Mouse (Mus musculus) frontal cortex, postnatal 25 days (tissue): Measurements from ENCODE around the gene Hadhb.
A peak's percentile ranks its signal among the peaks of the same experiment; 100 is the strongest.

Source experiments
- DNase-seq, 2 experiments: peaks; one replicate each; pipeline ENCODE4 v3.0.0; 2022; ENCODE audit warnings: low spot score in 2 of 2

Hadhb gene

GRCm38 (mm10) chr5:30154474-30155394 is at the start of gene Hadhb, which contains the start of gene Hadha:
Gene Hadhb, plus strand, starts transcription at chr5:30155248.
Gene Hadha, minus strand, starts transcription at chr5:30155162.
- DNase-seq, result peak; percentile 92 to 97

GRCm38 (mm10) chr5:30105668-30106300 is 49.3 kb upstream of the Hadhb start, which contains the start of gene 3110082J24Rik:
Gene 3110082J24Rik, minus strand, starts transcription at chr5:30106086.
- DNase-seq, result peak in 1 of 2 experiments; percentile 19

GRCm38 (mm10) chr5:30106756-30107155 is 48.3 kb upstream of the Hadhb start:
- DNase-seq, result peak in 1 of 2 experiments; percentile 1

GRCm38 (mm10) chr5:30107186-30107585 is 47.9 kb upstream of the Hadhb start:
- no peak for DNase-seq

DNA sequence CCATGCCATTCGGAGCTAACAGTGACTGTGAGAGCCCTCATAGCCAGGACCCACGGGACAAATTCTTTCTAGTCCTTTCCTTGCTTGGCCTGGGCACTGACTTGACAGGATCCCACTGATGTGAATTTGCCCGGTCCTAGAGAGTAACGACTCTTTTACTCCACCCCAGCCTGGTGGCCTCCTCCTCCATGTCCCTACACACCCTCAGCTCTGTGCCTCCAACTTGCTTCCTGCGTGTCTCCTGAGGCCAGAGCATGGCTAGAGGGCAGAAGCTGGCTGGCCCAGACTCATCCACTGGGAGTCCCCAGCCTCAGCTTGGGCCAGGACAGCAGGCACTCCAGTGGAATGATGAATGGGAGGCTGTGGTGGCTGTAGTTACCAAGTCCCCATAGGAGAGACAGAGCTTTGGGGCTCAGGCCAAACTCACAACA is 47.4 kb upstream of the Hadhb start:
- DNase-seq, result no peak

DNA sequence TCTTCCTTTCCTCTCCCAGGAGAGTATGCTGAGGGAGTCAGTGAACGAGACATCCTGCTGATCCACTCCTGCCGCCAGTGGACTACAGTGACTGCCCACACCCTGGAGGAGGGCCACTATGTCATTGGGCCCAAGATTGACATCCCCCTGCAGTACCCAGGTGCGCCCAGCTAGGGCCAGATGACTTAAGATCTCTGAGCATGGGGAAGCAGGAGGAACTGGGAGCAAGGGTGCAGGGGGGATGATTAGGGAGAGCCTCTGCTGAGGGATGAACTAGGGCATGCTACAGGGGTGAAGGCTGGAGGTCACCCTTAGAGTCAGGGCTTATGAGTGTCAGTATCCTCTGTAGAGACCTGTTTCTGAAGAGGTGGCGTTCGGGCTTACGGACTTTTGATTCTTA is 46.8 kb upstream of the Hadhb start:
- DNase-seq, result no peak

DNA sequence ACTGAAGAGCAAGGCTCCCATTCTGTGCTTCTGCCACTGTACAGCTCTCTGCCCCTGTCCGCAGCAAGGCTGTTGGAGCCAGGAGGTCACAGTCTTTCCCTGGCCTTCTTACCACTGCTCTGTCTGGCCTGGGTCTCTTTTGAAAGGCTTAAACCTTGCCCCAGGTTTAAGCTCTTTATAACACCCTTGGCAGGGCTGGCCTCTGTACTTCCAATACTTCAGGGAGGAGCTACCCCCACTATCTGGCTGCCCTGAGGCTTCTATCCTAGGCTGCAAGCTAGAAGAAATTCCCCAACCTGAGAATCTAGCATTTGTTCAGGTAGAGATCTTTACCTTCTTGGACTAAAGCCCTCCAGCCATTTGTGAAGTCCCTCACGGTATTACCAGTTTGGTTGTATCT is 45.1 kb upstream of the Hadhb start:
- DNase-seq, result no peak

DNA sequence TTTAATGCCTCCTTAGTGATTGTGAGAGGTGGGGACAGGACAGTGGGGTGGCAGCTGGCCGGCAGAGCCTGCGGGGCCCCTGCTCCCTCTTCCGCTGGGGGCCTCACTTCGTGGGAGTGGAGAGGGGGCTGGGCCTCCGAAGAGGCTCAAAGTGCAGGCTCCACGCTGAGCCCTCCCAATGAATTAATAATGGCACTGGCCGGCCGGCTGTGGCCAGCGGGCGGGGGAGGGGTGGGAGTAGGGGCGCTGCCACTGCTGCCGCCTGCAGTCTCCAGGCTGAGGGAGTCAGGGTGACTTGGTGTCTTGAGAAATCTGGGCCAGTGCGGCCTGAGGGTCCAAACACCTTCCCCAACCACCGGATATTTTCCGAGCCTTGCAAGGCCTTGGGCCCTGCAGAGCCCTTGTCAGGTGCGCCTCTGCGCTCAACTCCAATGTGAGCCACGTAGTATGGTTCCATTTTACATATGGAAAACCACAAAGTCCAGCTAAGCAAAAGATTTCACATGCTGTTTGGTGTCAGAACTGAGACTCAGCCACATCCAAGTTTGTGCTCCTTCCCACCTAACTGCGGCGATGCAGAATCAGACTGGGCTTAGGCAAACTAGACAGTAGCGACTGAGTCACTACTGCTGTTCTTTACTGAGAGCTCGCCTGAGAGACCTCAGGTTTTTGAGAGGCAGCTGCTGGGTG is 44.5 kb upstream of the Hadhb start:
- no peak for DNase-seq

DNA sequence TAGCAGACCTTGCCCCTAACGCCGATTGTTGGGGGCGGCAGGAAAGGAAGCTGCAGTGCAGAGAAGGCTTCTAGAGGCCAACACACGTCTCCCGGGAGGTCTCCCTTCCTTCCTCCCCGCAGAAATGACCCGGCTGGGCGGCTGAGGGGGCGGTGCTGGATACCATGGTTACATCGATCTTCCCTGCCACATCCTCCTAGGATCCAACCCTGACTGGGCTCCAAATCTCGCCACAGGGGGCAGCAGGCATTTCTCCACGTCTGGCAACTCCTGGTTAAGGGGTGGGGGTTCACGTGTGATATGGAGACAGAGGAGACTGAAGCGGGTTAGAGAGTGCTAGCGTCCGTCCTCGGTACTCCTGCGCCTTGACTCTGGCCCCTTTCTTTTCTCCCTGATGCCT is 43.9 kb upstream of the Hadhb start:
- DNase-seq, result no peak

- DNase-seq, result no peak
Observed at GRCm38 (mm10) chr5:30111771-30112170, 43.3 kb upstream of the Hadhb start.

DNA sequence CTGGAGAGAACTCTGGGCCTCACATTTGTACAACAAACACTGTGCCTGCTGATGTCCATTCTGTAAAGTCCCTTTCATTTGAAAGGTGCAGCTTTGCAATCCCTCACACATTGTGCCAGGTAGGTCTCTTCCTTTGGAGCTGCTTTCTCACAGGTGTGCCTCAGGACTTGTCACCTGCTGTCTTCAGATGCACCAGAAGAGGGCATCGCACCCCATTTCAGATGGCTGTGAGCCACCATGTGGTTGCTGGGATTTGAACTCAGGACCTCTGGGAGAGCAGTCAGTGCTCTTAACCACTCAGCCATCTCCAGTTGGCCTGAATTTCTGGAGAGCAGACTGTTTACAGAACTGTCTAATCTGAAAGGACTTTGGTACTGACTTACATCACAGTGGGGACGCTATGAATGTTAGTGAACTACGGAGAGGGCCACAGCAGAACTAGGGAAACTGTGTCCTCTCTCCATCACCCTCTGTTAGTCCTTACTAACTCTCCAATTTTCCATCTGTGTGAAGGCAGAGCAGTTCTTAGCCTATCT is 42.4 kb upstream of the Hadhb start:
- no peak for DNase-seq

DNA sequence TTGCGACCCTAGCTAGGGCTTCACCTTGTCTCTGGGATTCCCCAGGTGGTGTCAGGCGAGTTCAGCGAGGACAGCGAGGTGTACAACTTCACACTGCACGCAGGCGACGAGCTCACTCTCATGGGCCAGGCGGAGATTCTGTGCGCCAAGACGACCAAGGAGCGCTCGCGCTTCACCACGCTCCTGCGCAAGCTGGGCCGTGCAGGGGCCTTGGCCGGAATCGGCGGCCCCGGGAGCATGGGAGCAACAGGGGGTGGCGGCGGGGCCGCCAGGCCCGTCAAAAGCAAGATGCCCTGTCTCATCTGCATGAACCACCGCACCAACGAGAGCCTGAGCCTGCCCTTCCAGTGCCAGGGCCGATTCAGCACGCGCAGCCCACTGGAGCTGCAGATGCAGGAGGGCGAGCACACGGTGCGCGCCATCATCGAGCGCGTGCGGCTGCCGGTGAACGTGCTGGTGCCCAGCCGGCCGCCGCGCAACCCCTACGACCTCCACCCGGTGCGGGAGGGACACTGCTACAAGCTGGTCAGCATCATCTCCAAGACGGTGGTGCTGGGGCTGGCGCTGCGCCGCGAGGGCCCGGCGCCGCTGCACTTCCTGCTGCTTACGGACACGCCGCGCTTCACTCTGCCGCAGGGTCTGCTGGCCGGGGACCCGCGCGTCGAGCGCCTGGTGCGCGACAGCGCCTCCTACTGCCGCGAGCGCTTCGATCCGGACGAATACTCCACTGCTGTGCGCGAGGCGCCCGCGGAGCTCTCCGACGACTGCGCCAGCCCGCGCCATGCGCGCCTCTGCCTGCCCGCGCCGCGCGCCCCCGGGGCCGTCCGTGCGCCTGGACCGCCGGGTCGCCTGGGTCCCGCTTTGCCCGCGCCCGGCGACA is 40.9 kb upstream of the Hadhb start:
- DNase-seq, result peak; percentile 47 to 48

GRCm38 (mm10) chr5:30114761-30115140 is 40.3 kb upstream of the Hadhb start:
- no peak for DNase-seq

GRCm38 (mm10) chr5:30115718-30116117 is 39.3 kb upstream of the Hadhb start:
- DNase-seq, result no peak

- DNase-seq, result no peak
Observed at GRCm38 (mm10) chr5:30118018-30118417, 37.0 kb upstream of the Hadhb start.

DNA sequence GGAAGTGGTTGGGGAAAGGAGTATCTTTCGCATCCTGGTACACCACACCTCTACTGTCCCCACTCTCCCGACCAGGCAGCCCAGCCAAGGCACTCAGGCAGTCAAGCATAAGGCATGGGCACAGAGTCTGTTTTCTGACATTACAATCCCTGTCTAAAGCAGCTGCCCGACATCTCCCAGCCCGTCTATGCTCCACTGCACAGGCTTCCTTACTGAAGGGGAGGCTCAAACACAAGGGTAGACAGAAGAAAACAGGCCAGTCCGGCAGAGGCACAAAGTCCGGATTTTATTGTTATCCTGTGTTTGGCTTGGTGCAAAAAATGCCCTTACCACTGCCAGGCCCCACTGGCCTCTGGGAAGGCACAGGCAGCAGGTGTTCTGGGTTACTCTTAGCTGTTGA is 35.9 kb upstream of the Hadhb start:
- DNase-seq, result no peak

DNA sequence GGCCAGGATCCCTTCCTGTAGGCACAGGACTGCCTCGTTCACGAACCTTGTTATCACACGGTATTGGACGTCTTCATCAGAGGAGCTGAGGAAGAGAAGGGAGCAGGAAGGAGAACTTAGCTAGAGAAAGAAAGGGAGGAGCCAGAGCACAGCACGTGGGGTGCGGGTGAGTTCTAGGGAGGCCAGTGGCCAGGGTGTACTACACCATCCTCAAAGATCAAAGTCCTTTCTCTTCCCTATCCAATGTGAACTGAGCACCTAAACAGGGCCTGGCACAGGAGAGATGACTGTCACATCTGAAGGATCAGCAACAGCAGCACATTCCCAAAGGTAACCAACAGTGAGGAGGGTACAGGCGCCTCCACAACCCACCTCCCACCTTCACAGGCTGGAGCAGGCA is 34.9 kb upstream of the Hadhb start:
- DNase-seq, result no peak

GRCm38 (mm10) chr5:30122481-30122880 is 32.6 kb upstream of the Hadhb start:
- DNase-seq, result no peak

DNA sequence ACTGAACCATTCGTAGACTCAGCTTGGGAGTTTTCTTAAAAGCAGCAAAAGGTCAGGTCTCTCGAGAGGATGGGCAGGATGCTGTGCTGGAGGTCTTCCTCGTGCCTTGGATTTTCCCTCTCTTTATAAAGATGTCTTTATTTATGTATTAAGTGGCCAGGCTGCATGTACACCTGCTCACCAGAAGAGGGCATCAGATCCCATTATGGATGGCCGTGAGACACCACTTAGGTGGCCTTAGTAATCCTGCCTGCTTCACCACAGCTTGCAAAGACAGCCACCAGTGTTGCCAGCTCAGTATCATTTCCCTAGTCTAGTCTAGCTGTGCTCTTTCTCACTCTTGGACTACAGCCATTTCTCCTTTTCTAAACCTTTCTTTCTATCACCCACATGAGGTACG is 29.5 kb upstream of the Hadhb start:
- DNase-seq, result no peak

DNA sequence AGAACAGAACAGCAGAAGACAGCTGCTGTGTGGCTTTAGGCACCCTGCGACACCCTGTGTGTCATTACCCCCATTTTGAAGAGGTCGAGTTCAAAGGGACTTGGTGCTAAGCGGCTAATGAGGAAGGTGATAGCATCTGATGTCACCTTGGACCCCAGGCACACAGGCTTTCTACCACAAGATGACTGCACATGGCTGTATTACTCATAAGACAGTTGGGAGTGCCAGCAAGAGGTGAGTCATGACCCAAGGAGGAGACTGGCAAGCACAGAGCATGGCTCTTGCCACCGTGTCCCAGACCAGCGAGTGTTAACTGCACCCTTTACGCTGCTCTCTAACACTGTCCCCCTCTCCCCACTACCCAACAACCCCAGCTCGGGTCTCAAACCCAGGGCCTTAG is 28.3 kb upstream of the Hadhb start:
- DNase-seq, result no peak
